Mouse (Mus musculus) spleen, postnatal 14 days (tissue): Measurements from ENCODE around the gene Ppfibp2.

Experiments used
- DNase-seq, 2 experiments: peaks; one replicate each; pipeline ENCODE4 v3.0.0; 2021 to 2022; ENCODE audit warnings: low spot score in 2 of 2

The Ppfibp2 gene

GRCm38 (mm10) chr7:107664063-107665056 lies 69.4 kb downstream of the Ppfibp2 start:
- no peak for DNase-seq

DNA sequence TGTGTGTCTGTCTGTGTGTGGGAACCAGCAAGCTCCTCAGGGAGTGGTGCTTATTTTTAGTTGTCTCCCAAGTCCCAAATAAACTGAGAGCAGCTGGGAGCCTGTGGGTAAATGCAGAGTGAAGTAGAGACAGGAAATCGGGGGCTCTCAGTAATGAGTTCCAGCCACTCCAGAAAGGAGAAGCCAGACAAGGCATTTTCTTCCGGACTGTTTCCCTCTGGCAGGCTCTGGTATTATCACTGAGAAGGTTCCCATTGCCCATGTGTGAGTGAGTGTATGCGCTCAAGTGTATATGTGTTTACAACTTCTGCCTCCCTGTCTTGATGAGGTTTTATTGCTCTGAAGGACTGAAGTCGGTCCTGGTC lies 70.2 kb downstream of the Ppfibp2 start:
- no peak for DNase-seq

DNA sequence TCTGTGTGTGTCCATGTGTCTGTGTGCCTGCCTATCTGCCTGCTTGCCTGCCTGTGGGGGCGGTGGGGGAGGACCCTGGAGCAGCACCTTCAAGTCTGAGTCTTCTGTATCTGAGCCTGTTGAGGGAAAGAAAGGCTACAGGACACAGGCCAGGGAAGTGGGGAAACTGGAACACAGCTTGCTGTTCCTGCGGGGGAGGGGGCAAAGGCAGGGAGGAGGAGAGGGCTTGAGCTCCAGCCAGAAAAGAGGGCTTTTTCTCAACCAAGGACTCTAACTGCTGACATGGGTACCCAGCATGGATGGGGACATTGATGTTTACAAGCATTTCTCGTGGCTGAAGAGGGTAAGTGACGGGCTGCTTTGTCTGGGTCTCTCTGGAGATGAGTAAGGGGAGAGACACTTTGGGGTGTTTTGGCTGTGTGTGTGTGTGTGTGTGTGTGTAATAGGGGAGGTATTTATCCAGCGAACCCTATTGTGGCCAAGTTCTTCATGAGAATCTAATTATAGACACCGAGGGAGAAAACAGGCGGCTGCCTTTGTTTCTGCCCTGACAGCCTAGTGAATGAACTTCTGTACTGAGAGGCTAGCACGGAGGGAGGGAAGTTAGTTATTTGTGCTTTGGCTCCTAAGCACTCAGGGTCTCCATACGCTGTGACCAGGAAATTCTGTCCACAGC lies 70.7 kb downstream of the Ppfibp2 start:
- DNase-seq: no peak

DNA sequence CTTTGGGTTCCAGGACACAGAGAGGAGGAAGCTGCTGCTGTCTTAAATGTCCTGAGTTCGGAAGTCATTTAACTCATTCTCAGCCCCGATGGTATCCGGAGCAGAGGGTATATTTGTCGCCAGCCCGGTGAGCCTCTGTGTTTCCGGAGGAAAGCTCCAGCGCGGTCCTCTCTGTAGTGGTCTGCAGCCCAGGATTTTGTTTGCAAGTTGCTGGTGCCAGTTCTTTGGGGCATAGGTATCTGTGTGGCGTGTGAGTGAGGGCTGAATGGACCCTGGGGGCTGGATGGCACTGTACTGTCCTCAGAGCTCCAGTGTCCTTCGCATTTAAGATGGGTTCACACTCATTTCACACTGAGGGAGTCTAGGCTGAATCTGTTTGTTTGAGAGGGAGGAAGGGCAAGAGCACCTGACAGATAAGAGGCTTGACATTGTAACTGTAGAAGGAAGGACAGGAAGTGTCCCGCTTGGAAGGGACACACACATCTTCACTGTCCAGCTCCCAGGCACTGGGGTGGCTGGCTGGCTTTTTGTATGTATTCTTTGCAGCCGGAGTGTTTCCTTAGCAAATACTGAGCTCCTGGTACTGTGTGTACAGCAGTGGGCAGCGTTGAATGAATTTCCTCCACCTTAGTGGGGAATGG lies 71.4 kb downstream of the Ppfibp2 start:
- no peak for DNase-seq

DNA sequence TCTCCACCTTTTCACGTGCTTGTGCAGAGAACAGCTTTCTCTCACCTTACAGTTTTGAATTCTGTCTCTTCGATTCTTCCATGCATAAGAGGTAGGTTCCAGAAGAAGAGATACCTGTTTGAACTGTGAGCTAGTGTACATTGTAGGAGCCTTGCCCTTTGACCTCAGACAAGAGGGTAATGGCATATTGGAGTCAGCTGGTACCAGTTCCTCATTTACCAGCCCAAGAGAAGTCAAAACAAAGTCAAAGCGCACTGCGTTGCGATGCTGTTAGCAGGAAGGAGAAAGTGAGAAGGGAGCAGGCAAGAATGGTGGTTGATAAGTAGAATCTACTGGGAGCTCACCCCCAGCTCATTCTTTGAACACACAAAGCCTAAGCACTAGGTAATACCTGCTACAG lies 73.5 kb downstream of the Ppfibp2 start:
- no peak for DNase-seq

DNA sequence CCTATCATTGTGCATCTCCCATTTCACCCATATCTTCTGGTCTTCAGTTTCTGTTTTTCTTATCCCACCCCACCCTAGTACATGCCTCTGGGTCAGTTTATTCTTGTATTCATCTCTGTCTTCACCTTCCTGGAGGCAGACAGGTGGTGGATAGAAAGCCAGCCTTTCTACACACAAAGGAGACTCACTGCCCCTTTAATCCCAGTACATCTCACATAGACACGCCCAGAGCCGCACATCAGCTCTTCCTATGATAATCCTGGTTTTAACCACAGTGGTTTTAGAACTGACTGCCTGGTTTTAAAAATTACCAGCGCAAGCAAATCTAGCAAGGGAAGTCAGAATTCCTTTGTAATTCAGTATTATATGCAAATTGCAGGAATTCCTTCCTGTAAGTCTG lies 80.2 kb downstream of the Ppfibp2 start:
- DNase-seq: no peak

- DNase-seq: no peak
These were observed 85.3 kb downstream of the Ppfibp2 start for GRCm38 (mm10) chr7:107680151-107680852.

DNA sequence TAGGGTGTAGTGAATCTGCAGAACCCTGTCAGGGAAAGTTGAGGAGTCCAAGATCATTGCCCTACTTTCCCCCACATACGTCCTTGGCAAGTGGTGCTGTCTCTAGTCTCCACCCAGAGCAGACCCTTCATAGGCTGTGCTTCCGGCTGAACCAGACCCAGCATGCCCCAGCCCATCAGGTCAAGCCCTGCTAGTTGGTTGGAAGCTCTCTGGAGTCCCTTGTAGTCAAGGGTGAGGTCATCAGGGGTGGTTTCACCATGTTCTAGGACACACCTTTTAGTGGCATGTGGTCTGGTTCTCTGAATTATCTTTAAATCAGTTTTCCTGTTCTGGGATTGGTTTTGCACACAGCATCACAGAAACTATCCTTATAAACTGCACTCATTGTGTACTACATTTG lies 86.3 kb downstream of the Ppfibp2 start:
- no peak for DNase-seq

- DNase-seq: no peak
These were observed 88.2 kb downstream of the Ppfibp2 start for GRCm38 (mm10) chr7:107683162-107683561.

GRCm38 (mm10) chr7:107683622-107684021 lies 88.6 kb downstream of the Ppfibp2 start:
- no peak for DNase-seq

DNA sequence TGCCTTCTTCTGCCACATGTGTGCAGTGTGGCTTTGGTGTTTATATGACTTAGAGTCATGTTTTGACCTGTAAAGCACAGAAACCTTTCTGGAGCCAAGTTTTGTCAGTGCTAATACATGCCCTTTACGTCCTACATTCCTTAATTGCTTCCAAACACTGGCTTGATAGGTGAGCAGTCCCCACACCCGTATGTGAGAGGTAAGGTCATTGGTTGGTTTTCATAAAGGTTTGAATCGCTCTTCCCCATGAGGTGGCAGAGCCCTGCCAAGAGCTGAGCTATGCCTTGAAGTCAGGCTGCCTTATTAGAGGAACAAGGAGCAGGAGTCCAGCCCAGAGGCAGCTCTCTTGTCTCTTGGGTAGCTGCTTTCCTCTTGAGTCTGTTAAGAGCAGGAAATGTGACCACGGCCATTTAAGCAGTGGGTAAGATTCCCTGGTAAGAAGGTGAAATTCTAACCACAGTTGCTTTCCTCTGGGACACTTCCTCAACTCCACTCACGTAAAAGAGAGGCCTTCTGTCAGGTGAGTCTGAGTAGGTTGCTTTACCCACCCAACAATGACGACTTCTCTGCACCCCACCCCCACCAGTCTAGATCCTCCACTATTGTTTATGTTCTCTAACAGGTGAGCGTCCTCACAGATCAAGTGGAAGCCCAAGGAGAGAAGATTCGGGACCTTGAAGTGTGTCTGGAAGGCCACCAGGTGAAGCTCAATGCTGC lies 90.4 kb downstream of the Ppfibp2 start:
- no peak for DNase-seq

DNA sequence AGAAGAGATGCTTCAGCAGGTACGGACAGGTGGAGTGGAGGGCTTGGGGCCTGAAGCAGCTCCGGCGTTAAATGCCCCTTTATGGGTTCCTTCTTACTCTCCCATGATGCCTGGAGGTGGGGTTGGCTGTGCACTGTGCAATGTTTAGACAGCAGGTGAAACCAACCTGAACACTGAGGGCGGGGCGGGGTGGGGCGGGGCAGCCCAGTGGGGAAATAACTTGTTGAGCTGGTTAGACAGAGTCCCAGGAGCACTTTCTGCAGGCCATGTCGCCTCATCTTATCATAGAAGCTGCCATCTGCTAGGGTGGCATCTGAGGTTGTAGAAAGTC lies 90.9 kb downstream of the Ppfibp2 start:
- no peak for DNase-seq

- DNase-seq: no peak
These were observed 92.4 kb downstream of the Ppfibp2 start for GRCm38 (mm10) chr7:107687412-107687811.

DNA sequence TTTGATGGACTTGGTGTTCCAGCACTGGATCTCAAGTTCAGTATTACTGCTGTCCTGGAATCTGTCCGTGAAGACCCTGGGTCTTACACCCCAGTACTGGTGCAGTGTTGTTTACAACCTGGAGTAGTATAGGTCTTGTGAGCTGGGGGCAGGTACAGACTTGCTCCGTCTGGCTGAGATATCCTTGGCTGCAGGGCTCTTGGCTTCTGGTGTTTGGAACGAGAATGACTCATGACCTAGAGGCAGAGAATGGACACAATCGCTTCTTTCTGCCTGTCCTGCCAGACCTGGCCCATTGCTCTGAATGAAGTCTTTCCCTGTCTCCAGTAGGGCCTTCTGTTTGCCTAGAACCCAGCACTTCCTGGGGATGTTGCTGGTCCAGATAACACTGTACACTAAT lies 93.0 kb downstream of the Ppfibp2 start:
- no peak for DNase-seq

- DNase-seq: no peak
These were observed 95.6 kb downstream of the Ppfibp2 start for GRCm38 (mm10) chr7:107690426-107691221.

- DNase-seq: no peak
These were observed 96.5 kb downstream of the Ppfibp2 start for GRCm38 (mm10) chr7:107691493-107691892.

- no peak for DNase-seq
These were observed 99.4 kb downstream of the Ppfibp2 start for GRCm38 (mm10) chr7:107694254-107694947.

DNA sequence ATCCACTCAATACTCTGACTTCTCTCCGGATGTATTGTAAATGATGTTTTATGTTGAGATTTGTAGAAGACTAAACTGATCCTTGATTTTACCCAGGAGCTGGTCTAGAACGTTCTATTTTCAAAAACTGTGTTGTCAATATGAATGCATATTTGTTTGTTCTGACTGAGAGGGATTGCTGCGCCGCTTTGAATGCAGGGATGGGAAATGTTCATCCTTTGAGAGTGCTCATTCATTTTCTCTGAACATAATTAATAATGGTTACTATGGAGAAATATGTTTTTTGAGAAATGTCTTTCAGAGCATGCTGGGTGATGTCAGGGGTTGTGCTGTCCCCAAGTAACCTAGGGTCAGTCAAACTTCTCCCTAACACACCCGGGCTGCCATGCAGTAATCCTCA lies 102.1 kb downstream of the Ppfibp2 start:
- DNase-seq: no peak

- no peak for DNase-seq
These were observed 104.9 kb downstream of the Ppfibp2 start for GRCm38 (mm10) chr7:107699926-107700325.

DNA sequence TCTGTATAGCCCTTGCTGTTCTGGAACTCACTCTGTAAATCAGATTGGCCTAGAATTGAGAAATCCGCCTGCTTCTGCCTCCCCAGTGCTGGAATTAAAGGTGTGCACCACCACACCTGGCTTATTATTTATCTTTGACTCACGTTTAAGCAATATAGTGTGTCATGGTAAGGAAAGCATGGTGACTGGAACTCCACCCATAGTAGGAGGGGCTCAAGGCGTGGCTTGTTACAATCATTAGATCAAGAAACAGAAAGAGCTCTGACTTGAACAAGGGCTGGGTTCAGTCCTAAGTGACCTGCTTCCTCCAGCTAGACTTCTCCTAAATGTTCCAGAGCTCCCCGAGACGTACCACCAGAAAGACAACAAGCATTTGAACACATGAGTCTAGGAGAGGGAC lies 105.6 kb downstream of the Ppfibp2 start:
- DNase-seq: no peak
